Mouse (Mus musculus): Measurements from ENCODE around the gene Ttc27.

GRCm38 (mm10) chr17:74864790-74865548, 147.4 kb downstream of the Ttc27 start:
- TF ChIP-seq POLR2A (IDR thresholded peaks at IDR 0.05; ENCODE audit: borderline replicate concordance, extremely low read depth, insufficient read depth, insufficient read length, poor library complexity, severe bottlenecking) (no peak), CTCF (IDR thresholded peaks at IDR 0.05; ENCODE audit: borderline replicate concordance, extremely low read depth, insufficient read depth, insufficient read length) (no peak)
